Mouse (Mus musculus) c-Kit-positive CD71-negative TER-119-negative erythroid progenitor cells, embryonic 14.5 days (primary cell): Measurements from ENCODE around the gene Uqcrq.
"Not testable (repeated sequence)": the region's sequence is repeated elsewhere in the genome, so short reads cannot be mapped to it uniquely, and the experiment has no call there.

Experiments used
- DNase-seq: peaks from one replicate; pipeline ENCODE4 v3.0.0-alpha.2; 2013; ENCODE audit warnings: low read depth

Uqcrq gene

DNA sequence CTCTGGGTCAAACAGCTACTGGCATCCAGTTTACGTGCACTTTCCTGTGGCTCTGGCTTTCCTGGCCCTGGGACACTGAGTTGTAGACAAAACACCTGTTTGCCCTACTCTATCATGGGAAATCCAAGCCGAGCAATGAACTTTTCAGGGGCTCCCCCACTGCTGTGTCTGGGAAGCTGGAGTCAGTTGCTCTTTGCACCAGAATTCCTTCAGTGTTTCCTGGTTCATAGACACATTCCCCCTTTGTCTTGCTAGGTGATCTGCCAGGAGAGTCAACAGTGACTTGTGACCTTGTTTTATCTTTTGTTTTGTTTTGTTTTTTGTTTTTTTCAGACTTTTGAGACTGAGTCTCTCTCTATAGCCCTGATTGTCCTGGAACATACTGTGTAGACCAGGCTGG, 20.7 kb upstream of the Uqcrq start:
- DNase-seq, result no peak

DNA sequence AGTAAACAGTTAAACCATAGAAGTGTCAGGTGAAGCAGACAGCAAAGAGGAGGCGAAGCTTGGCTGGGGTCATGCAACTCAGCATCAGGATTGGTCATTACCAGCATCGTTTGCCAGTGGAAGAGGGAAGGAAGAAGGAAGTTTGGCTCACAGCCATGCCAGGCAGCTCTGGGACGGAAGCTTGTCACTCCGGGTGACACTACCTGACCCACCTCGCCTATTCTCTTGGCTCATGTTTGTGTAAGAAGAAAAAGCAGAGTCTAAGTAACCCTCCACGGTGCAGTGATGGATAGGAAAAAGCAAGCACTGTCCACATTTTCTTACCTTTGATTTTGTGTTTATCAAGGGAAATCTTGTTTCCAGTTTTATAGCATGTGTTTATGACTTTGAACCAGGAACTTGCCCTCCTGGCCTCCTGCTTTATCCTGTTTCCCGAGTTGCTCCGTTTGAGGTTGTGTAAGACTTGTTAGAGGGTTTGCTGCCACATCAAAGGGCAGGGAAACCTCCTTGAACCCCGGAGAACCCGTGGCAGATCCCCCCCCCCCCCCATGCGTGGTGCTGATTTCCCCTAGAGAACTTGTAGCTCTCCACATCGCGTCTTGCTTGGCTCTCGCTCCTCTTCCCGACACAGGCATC, 19.6 kb upstream of the Uqcrq start:
- no peak for DNase-seq

DNA sequence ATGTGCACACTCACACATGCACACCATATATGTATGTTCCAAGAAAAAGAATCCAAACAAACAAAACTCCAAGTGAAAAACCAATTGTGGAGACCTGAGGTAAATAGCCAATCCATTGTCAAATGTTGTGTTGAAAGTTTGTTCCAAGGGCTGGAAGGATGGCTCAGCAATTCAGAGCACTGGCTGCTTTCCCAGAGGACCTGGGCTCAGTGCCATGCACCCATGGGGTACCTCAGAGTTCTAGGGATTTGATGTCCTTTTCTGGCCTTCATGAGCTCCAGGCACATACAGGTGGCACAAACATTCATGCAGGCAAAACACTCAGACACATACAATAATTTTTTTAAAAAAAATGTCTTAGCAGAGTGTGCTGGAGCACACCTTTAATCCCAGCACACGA, 17.9 kb upstream of the Uqcrq start:
- no peak for DNase-seq

- no peak for DNase-seq
Measured at GRCm38 (mm10) chr11:53447996-53448395, 17.4 kb upstream of the Uqcrq start.

GRCm38 (mm10) chr11:53446183-53446582, 15.6 kb upstream of the Uqcrq start:
- no peak for DNase-seq

GRCm38 (mm10) chr11:53445562-53445961, 14.9 kb upstream of the Uqcrq start:
- DNase-seq, result no peak

GRCm38 (mm10) chr11:53443861-53444260, 13.2 kb upstream of the Uqcrq start:
- DNase-seq, result no peak

- DNase-seq, result no peak
Measured at GRCm38 (mm10) chr11:53441921-53442320, 11.3 kb upstream of the Uqcrq start.

DNA sequence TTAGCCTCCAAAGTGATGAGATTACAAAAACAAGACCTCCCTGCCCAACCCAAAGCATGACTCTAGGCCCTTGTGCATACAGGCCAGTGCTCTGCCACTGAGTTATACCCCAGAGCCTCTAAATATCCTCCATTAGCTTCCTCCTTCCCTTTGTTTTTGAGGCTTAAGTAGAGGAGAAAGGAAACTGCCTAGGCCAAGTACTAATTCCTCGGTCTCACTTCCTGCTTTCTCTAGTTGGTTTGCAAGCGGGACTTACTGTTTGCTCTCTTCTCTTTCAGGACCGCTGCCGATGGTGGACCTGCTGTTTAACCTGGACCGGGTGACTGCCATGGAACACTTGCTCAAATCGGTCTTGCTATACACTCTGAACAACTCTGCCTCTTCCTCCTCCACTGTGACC, 5.7 kb upstream of the Uqcrq start:
- DNase-seq, result no peak

- DNase-seq, result no peak
Measured at GRCm38 (mm10) chr11:53435504-53435903, 4.9 kb upstream of the Uqcrq start.

DNA sequence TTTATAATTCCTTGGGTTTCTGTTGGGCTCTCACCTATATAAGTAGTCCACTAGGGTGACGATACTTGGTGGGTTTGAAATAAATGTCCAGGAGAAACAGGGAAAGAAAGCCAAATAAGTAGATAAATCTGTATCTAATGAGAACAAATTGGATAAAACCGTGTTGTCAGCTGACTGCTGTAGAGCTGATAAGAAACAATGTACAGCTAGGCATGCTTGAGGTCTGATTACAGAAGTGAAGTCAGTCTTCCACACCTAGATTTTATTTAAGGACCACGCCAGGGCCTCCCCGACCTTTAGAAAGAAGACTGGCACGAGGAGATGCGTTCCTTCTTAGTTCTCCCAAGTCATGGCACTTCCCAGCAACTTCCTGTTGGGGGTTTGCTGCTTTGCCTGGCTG, 2.4 kb upstream of the Uqcrq start:
- DNase-seq, result no peak

- no peak for DNase-seq
Measured at GRCm38 (mm10) chr11:53431347-53432056, 871 bp upstream of the Uqcrq start.

DNA sequence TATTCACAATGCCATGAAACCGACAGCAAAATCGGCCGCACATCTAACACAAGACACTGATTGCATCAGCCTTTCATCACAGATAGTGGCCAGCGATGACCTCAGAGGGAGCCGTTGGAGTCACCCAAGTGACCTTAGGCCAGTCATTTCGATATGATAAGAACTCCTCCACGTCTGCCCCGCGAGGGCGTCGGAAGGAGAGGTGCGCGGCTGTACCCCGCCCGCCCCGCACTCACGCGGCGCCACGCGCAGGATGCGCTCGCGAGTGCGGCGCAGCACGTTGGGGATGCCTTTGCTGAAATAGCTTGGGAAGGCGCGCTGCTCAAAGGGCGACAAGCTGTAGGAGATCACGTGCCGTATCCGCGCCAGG, 346 bp downstream of the Uqcrq start:
- peak; percentile 22 for DNase-seq

- DNase-seq, result no peak
Measured at GRCm38 (mm10) chr11:53429182-53429581, 1.4 kb downstream of the Uqcrq start.

- DNase-seq, result no peak
Measured at GRCm38 (mm10) chr11:53428716-53429057, 1.9 kb downstream of the Uqcrq start.

GRCm38 (mm10) chr11:53427993-53428715, 2.5 kb downstream of the Uqcrq start:
- DNase-seq, result no peak

- not testable (repeated sequence) for DNase-seq
Measured at GRCm38 (mm10) chr11:53426914-53427313, 3.7 kb downstream of the Uqcrq start.

DNA sequence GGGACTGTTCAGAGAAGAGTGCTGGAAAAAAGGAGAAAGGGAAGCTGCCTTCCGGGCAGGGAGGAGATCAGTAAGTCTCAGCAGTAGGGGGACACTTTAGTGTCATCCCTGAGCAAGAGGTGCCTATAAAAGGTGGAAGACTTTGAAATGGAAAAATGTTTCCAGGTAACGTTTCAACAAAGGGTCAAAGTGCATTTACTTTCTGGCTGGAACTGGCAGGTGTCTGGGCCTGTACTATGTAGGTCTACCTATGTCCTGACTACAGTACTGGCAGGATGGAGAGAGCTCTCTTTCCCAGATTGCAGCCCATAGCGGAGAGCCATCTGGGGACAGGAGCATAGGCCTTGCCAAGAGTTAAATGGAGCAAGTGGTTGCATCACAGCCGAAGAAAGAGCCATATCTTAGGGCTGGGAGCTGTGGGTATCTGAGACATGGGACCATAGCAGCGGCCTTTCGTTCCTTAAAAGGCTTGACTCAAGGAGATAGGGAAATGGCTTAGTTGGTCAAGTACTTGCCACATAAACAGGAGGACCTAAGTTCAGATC, 4.8 kb downstream of the Uqcrq start:
- DNase-seq, result no peak

- no peak for DNase-seq
Measured at GRCm38 (mm10) chr11:53425251-53425650, 5.4 kb downstream of the Uqcrq start.

- DNase-seq, result no peak
Measured at GRCm38 (mm10) chr11:53424826-53425225, 5.8 kb downstream of the Uqcrq start.

DNA sequence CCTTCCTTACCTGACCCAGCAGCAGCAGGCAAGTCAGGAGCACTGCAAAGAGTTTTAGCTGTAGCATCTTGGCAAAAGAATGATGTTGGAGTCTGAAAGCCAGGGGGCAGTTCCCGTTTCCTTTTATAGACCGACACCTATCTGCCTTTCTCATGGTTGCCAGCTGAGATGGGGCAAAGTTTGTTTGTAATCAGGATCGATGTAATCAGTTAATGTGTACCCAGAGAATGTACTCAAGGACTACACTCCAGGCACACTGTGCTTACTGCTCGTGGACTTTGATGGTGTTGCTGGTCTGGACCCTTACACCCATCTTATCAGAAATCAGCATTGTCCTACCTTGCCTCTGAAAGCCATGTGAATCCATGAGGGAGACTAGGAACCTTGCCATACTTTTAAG, 7.6 kb downstream of the Uqcrq start, which contains the start of gene Leap2:
Gene Leap2, minus strand, starts transcription at position 135 of the 400 bp plus-strand sequence.
- no peak for DNase-seq

- DNase-seq, result no peak
Measured at GRCm38 (mm10) chr11:53418048-53418447, 12.6 kb downstream of the Uqcrq start.

DNA sequence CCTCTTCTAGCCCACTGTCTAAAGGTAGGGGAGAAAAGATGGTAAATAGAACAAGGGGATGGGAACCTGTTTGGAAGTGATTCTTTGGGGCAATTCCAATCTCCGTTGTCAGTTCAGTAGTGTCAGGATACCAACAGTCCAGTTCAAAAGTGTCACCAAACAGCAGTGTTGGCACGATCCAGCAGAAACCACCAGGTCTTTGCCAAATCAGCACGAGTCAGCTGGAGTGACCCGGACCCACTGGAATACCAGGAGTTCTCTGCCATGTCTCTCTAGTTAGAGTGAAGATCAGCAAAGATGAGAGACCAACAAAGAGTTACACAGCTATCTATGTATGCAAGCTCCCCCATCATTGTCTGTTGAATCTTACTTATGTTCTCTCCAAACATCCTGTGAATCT, 16.8 kb downstream of the Uqcrq start:
- no peak for DNase-seq
